Mouse (Mus musculus): ENCODE results near the gene Tspan14.

Tspan14 gene

DNA sequence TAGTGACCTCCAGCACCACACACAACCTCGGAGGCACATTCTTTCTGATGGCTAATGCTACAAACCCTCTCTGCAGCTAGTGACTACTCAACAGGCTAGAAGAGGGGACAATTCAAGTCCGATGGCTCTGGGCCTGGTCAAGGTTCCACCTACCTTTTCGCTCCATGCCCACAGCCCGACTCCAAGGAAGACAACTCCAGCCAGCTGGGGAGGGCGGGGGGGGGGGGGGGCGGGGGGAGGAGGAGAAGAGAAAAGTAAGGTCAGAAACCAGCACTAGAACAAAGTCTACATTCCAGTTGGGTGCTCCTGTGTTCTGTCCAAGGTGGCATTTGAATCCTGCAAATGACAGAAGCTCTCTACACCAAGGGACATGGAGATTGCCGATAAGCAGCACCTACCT is 48.1 kb downstream of the Tspan14 start:
- no peak for DNase-seq (ENCODE audit: low read depth, low spot score)

DNA sequence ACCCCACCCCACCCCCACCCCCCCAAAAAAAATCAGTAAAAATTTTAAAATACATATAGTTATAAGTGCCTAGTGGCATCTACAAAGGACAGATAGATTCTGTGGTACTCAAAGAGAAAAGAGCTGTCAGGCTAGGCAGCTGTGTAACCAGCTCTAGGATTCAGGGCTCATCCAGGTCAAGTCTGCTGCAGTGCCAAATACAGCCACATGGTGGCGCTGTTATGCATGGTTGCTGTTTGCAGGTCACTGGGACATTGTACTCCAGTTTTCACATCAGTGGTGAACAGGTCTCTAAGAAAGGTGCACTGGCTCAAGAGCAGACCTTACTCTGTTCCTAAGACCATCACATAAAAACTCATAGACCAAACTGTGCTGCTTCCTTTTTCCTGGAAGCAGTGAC is 49.0 kb downstream of the Tspan14 start:
- DNase-seq (ENCODE audit: low read depth, low spot score) = peak; percentile 81

DNA sequence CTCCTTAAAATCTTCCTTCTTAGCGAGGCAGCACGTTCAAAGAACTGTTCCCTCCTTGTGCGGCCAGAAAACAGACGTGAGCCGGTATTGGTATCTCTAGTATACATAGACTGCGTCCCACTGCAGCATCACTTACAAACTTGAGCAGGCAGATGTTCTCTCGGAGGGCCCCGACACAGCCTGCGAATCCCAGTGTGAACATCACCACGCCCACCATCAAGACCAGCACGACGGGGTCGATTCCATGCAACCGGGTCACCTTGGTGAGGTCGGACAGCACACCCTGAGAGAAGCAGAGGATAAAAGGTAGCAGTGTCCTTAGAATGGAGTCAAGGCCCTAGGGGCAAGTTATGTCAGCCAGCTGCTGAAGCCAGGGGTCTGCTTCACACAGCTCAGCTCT is 49.9 kb downstream of the Tspan14 start:
- DNase-seq (ENCODE audit: low read depth, low spot score) = no peak

- DNase-seq (ENCODE audit: low read depth, low spot score) = no peak
These were observed 50.8 kb downstream of the Tspan14 start for GRCm38 (mm10) chr14:40915838-40916237.

- no peak for DNase-seq (ENCODE audit: low read depth, low spot score)
These were observed 51.9 kb downstream of the Tspan14 start for GRCm38 (mm10) chr14:40914701-40915100.

- no peak for DNase-seq (ENCODE audit: low read depth, low spot score)
These were observed 52.9 kb downstream of the Tspan14 start for GRCm38 (mm10) chr14:40913709-40914108.

DNA sequence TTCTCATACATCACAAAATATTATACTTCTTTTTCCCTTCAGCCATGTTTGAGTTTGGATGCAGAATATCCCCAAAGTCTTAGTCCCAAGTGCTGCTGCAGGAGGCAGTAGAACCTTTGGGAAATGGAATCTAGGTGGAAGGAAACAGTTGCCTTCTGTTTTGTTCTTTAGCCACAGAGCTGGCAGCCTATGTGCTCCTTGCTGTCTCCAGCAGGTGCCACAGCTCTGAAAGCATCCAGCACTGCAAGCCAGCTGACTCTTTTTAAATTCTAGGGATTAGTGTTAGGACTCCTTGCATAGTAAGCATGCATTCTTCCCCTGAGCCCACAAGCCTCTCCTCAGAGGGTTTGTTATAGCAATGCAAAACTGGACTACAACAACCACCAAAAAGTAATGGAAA is 55.1 kb downstream of the Tspan14 start:
- DNase-seq (ENCODE audit: low read depth, low spot score) = no peak

GRCm38 (mm10) chr14:40908763-40909162 is 57.8 kb downstream of the Tspan14 start:
- no peak for DNase-seq (ENCODE audit: low read depth, low spot score)

DNA sequence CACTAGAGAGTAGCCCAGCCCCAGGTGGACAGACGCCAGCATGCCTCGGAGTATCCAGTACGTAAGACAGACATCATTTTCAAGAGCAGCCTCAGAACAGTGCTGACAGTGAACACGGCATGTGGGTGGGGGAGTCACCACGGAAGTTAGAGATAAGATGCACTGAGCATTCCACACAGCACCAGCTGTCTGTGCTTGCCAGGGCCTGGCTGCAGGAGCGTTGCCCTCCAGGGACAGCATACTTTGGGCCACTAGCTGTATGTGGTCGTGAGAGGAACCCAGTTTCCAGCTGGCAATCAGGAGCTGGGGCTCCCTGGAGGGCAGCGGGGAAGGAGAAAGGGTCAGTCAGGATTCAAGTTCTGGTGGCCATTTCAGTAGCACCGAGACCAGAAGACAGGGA is 59.8 kb downstream of the Tspan14 start:
- DNase-seq (ENCODE audit: low read depth, low spot score) = no peak

- no peak for DNase-seq (ENCODE audit: low read depth, low spot score)
These were observed 60.8 kb downstream of the Tspan14 start for GRCm38 (mm10) chr14:40905813-40906212.

- DNase-seq (ENCODE audit: low read depth, low spot score) = no peak
These were observed 64.1 kb downstream of the Tspan14 start for GRCm38 (mm10) chr14:40902307-40903055.

DNA sequence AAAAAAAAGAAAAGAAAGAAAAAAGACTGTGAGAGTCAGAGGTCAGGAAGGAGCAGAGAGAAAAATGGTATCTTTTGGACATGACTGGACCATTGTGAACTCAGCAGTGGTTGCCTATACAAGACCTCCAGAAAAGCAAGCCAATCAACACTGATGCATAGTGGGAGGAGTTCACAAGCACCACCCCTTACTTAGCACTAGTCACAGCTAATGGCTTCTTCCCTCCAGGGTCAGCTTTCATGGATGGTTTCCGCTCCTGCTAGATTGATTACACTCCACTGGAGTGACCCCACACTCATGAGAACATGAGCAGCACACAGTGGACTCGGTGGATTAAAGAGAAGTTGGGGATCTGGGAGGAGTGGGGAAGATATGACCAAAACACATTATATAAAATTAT is 66.3 kb downstream of the Tspan14 start:
- DNase-seq (ENCODE audit: low read depth, low spot score) = no peak

DNA sequence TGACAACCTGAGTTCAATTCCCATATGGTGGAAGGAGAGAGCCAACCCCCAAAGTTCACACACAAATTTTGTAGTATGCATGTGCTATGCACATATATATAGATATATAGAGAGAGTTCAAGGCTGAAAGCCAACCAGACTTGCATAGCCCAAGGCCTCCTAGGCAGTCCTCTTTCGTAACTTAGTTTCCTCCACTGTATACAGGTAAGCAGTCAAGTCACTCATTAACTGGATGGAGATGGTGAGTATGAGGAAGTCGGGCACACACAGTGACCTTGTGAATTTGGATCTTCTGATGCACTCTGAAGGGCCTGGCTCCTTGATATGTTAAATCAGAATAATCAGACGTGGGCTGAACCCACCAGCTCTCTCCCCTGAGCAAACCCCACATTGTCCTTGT is 68.7 kb downstream of the Tspan14 start:
- DNase-seq (ENCODE audit: low read depth, low spot score) = no peak

- no peak for DNase-seq (ENCODE audit: low read depth, low spot score)
These were observed 70.9 kb downstream of the Tspan14 start for GRCm38 (mm10) chr14:40895681-40896080.

DNA sequence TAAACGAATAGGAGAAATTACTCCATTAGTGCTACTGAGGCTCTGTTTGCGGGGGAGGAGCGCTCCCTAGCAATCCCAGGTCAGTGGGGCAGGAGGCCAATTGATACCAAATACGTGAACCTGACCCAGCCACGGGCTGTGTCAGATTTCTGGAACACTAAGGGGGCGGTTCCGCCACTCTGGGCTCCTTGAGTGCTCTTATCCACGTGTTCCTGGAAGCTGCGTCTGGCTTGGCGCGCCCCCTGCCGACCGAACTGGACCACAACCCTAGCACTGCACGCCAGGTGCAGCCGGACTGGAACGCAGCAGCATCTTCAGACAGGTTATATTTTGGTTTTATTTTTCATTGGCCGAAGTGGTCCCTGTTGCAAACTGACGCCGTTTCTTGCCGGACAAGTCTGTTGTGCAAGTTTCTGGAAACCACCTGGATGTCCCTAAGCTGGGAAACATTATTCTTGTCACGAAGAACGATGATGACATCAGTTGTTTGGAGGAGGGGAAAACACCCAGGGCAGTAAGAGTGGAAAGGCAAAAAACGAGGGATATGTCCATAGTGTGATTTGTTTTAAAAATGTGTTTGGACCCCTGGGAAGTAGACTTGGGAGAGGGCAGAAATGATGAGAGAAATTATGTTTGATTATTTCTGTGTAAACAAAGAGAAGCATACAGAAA is 71.9 kb downstream of the Tspan14 start:
- DNase-seq (ENCODE audit: low read depth, low spot score) = peak; percentile 57

DNA sequence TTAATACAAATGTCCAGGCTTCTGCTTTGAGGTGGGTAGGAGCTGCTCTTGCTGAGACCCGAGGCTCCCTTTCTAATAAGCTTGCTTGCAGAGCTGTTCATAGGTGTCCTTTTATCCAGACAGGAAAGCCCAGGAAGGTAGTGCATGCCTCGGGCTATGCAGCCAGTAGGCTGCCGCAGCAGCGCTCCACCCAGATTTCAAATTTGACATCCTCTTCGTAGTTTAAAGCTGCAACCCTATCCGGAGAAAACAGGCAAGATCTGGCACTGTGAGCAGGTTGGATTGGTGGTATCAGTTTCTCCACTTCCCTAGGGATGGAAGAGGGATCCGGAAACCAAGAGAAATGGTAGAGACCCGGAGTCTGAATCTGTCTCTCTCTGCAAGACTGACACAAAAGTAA is 72.7 kb downstream of the Tspan14 start:
- DNase-seq (ENCODE audit: low read depth, low spot score) = no peak

- no peak for DNase-seq (ENCODE audit: low read depth, low spot score)
These were observed 73.4 kb downstream of the Tspan14 start, which contains the start of gene Sh2d4b for GRCm38 (mm10) chr14:40893196-40893595. Gene Sh2d4b (minus strand): TSS chr14:40893266.

DNA sequence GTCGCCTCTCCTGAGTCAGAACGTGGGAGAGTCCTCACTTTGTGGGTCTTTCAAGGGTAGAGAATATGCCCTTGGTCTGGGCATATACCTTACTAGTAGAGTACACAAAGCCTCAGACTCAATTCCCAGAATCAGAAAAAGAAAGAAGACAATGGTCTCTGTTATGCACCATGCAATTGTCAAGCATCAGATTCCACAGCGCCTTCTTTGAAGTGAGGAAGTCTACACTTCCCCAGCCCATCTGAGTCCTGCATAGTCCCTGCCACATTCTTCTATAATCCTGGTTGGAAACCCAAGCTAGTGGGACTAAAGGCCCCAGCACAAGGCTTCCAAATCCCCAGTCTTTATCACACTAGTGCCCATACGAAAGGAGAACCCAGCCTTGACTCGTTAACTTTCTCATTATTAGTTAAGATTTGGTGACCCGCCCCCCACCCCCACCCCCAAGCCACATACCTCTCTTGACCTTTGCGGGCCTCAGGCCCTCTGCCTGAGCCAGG is 74.2 kb downstream of the Tspan14 start:
- no peak for DNase-seq (ENCODE audit: low read depth, low spot score)

DNA sequence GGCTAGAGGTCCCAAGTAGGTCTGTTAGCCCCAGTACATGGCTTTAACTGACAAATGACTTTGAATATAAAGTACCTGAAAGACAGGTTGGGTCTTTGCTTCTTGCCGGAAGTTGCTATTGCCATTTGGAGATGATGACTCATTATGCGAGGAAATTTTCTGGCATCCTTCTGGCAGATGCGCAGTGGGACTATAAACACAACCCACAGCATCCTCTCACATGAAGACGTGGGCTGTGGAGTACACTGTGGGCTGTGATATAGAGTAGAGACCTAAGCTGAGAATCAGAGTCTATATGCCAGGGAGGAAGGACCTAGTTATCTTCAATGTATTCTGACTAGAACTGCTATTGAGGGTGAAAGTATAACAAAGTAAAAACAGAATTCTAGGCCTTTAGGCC is 75.1 kb downstream of the Tspan14 start:
- no peak for DNase-seq (ENCODE audit: low read depth, low spot score)

DNA sequence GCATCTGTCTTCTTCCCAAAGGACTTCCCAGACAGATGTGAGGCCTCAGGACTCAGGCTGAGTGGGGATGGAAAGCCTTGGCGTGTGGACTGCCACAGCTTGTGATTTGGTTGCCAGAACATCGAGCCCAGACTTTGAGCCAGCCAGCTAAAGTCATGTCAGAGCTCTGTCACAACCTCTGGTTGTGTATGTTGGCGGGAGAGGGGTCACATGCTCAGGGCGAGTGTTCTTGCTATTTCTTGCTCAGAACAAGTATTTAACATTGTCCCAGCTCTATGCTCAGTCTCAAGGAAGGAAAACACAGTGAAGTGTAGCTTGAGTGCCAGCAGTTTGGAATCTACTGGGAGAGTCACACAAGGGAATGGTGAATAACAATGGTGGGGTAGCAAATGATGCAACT is 76.9 kb downstream of the Tspan14 start:
- DNase-seq (ENCODE audit: low read depth, low spot score) = no peak

DNA sequence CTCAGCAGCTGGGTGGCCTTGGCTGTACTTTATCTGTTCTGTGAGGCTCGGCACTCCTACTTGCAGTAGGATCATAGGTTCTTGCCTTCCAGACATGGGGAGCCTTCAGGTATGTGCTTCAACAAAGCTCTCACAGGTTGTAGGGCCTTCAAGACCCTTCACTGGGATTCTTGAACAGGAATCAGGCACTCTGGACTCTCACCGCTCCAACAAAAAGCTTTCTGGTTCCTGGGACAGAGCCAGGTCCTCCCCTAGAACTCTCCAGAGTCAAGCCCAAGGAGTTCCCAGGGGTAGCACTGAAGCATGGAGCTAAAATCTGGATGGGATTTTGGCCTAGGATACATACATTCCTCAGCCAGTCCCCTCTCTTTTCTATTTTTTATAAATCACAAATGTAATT is 77.4 kb downstream of the Tspan14 start:
- no peak for DNase-seq (ENCODE audit: low read depth, low spot score)

DNA sequence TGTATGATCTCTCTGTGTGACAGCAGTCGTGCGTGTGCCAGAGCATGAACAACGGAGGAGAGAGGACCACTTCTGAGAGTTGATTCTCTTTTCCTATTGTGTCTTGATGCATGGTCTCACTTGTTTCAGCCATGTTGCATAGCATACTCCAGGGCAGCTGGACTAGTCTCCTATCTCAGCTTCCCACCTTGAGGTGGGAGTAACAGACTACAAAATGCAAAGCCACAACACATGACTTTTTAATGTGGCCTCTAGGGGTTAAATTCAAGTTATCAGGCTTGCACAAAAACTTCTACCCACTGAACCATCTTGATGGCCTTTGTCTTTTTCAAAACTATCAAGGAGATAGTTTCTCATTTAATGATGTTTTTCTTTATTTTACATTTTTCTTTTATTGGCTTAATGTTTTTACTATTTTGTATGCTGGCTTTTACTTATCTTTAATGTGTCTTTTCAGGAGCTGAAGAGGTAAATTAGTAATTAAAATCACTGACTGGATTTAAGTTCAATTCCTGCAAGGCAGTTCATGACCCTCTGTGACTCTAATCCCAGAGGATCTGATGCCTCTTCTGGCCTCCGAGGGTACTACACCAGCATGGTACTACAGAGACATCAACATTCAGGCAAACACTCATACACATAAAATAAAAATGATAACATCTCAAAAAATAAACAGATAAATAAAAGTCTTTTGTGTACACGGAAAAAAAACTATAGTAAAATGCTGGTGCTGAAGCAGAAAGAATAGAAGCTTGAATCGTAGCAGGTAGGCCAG is 80.0 kb downstream of the Tspan14 start:
- DNase-seq (ENCODE audit: low read depth, low spot score) = no peak

All from retina, postnatal 7 days (tissue).